Comparison of ENCODE assay signal across 16 mouse cellular contexts in the genomic region with DNA sequence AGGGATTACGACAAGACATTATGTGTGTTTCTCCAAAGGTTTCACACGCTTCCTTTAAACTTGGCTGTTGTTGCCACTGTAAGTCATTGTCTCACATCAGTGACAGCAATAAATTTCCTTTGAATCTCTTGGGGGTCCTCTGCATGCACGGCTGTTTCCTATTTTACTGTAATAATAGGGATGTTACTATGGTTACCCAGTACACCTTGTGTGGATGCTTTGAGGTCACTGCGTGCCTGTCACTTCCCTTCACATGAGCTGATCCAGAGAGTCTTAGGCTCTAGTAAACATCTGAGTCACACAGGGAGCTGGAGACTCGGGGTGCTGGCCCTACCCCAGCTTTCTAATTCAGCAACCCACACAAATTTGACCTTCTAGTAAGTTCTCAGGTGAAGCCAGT.
DNase-seq lines count a peak whose midpoint lies in the region; ATAC-seq lines count a peak whose summit lies in the region.
"Had no signal": no experiment of that assay in that cellular context is flagged by ENCODE, and none has a peak within 500 bp of the region (broad histone marks: within the 10 kb centered on the region; RNA-seq: fewer than 3 reads in every experiment).

No protein-coding gene starts in this region.

- DNase-seq in embryonic facial prominence, embryonic 11.5 days (ENCODE audit: low spot score) = peak; percentile 33
- DNase-seq in embryonic facial prominence, embryonic 10.5 days (ENCODE audit: low spot score) = no peak
- no peak for DNase-seq in heart, postnatal 36 days
- DNase-seq in neural tube, embryonic 10.5 days (ENCODE audit: extremely low spot score, low spot score) = no peak
- DNase-seq in cerebellum, adult 9-10 months = no peak
- DNase-seq: adrenal gland, adult 2 months; cerebellum, adult 9-11 months; kidney, adult 18-20 months; lung, postnatal 4 days had no signal

- H3K27me3 ChIP-seq in embryonic facial prominence, embryonic 11.5 days (ENCODE audit: control insufficient read depth, insufficient read depth, low read length) = no peaks in the 10 kb centered on the region
- no peaks in the 10 kb centered on the region for H3K27me3 ChIP-seq in embryonic facial prominence, embryonic 10.5 days (replicated peaks; ENCODE audit: low read depth, poor library complexity, severe bottlenecking)
- no peaks in the 10 kb centered on the region for H3K27me3 ChIP-seq in heart, embryonic 16.5 days (ENCODE audit: control insufficient read depth, insufficient read depth, low read length)
- H3K27me3 ChIP-seq in neural tube, embryonic 12.5 days (replicated peaks) = no peaks in the 10 kb centered on the region; the same call in 1 of the 2 replicates
- H3K27me3 ChIP-seq: embryonic facial prominence, embryonic 13.5 days; Patski had no signal

- 63% methylated on average over 5 of the region's 5 CpGs for WGBS in embryonic facial prominence, embryonic 11.5 days
- 73% methylated on average over 5 of the region's 5 CpGs for WGBS in embryonic facial prominence, embryonic 10.5 days
- WGBS in heart, embryonic 16.5 days = 64% methylated on average over 5 of the region's 5 CpGs
- 32% methylated on average over 5 of the region's 5 CpGs for WGBS in neural tube, embryonic 12.5 days

- intact Hi-C loops in heart, postnatal 36 days (cut with DNase I) = no loop called here

- H3K4me3 ChIP-seq in embryonic facial prominence, embryonic 11.5 days (ENCODE audit: low read depth, low read length) = no peak overlapping the region
- no peak overlapping the region for H3K4me3 ChIP-seq in embryonic facial prominence, embryonic 10.5 days
- H3K4me3 ChIP-seq in heart, embryonic 16.5 days (ENCODE audit: low read length) = no peak overlapping the region
- H3K4me3 ChIP-seq in neural tube, embryonic 12.5 days = no peak overlapping the region
- H3K4me3 ChIP-seq: embryonic facial prominence, embryonic 13.5 days; myocyte had no signal

- ATAC-seq in embryonic facial prominence, embryonic 11.5 days (replicated peaks; ENCODE audit: insufficient number of reproducible peaks, low FRiP score, low TSS enrichment, low read depth) = no peak
- no peak for ATAC-seq in heart, embryonic 16.5 days (replicated peaks; ENCODE audit: extremely low read depth, insufficient read depth, low FRiP score)
- peak; percentile 58; the same call in 1 of the 2 replicates for ATAC-seq in neural tube, embryonic 12.5 days (ENCODE audit: low FRiP score, low read depth)
- no peak for ATAC-seq in erythroblast, adult 5-6 weeks (replicated peaks; ENCODE audit: low FRiP score, poor library complexity, severe bottlenecking)
- ATAC-seq: Patski had no signal

- H3K9ac ChIP-seq in embryonic facial prominence, embryonic 11.5 days (replicated peaks; ENCODE audit: low read length) = no peak overlapping the region
- no peak overlapping the region for H3K9ac ChIP-seq in heart, embryonic 16.5 days (ENCODE audit: low read length)
- H3K9ac ChIP-seq in neural tube, embryonic 12.5 days = no peak overlapping the region
- H3K9ac ChIP-seq: embryonic facial prominence, embryonic 13.5 days; liver, embryonic 14.5 days had no signal

- H3K9me3 ChIP-seq in embryonic facial prominence, embryonic 11.5 days (replicated peaks; ENCODE audit: control insufficient read depth, low read length) = no peaks in the 10 kb centered on the region
- no peaks in the 10 kb centered on the region for H3K9me3 ChIP-seq in embryonic facial prominence, embryonic 10.5 days
- H3K9me3 ChIP-seq in heart, embryonic 16.5 days (replicated peaks; ENCODE audit: control insufficient read depth, low read length) = no peaks in the 10 kb centered on the region
- H3K9me3 ChIP-seq in neural tube, embryonic 12.5 days = no peaks in the 10 kb centered on the region
- H3K9me3 ChIP-seq: embryonic facial prominence, embryonic 13.5 days had no signal

- H3K4me2 ChIP-seq in embryonic facial prominence, embryonic 11.5 days (ENCODE audit: low read depth, low read length) = no peak overlapping the region
- H3K4me2 ChIP-seq in heart, embryonic 16.5 days (ENCODE audit: low read depth, low read length) = no peak overlapping the region
- no peak overlapping the region for H3K4me2 ChIP-seq in neural tube, embryonic 12.5 days (replicated peaks)
- H3K4me2 ChIP-seq: embryonic facial prominence, embryonic 13.5 days had no signal

- H3K4me1 ChIP-seq in embryonic facial prominence, embryonic 11.5 days (ENCODE audit: control insufficient read depth, insufficient read depth, low read length) = no peaks in the 10 kb centered on the region
- peaks cover 12% of the 10 kb centered on the region for H3K4me1 ChIP-seq in embryonic facial prominence, embryonic 10.5 days
- peaks cover 48% of the 10 kb centered on the region for H3K4me1 ChIP-seq in heart, embryonic 16.5 days (ENCODE audit: control insufficient read depth, insufficient read depth, low read length)
- H3K4me1 ChIP-seq in neural tube, embryonic 12.5 days = peaks cover 8% of the 10 kb centered on the region

- no peak overlapping the region for H3K27ac ChIP-seq in embryonic facial prominence, embryonic 11.5 days (replicated peaks; ENCODE audit: low read depth, low read length)
- H3K27ac ChIP-seq in embryonic facial prominence, embryonic 10.5 days (replicated peaks) = no peak overlapping the region
- peak overlapping the region; percentile 41 for H3K27ac ChIP-seq in heart, embryonic 16.5 days (ENCODE audit: low read length)
- no peak overlapping the region for H3K27ac ChIP-seq in neural tube, embryonic 12.5 days
- H3K27ac ChIP-seq: embryonic facial prominence, embryonic 13.5 days; liver, embryonic 14.5 days had no signal

- H3K36me3 ChIP-seq in embryonic facial prominence, embryonic 11.5 days (replicated peaks; ENCODE audit: control insufficient read depth, insufficient read depth, low read depth, low read length) = no peaks in the 10 kb centered on the region
- H3K36me3 ChIP-seq in embryonic facial prominence, embryonic 10.5 days (replicated peaks) = no peaks in the 10 kb centered on the region
- H3K36me3 ChIP-seq in heart, embryonic 16.5 days (ENCODE audit: control insufficient read depth, insufficient read depth) = peaks cover 56% of the 10 kb centered on the region
- H3K36me3 ChIP-seq in neural tube, embryonic 12.5 days = no peaks in the 10 kb centered on the region
- H3K36me3 ChIP-seq: embryonic facial prominence, embryonic 13.5 days had no signal
